Comparison of ENCODE assay signal across 17 mouse cellular contexts in the genomic region with DNA sequence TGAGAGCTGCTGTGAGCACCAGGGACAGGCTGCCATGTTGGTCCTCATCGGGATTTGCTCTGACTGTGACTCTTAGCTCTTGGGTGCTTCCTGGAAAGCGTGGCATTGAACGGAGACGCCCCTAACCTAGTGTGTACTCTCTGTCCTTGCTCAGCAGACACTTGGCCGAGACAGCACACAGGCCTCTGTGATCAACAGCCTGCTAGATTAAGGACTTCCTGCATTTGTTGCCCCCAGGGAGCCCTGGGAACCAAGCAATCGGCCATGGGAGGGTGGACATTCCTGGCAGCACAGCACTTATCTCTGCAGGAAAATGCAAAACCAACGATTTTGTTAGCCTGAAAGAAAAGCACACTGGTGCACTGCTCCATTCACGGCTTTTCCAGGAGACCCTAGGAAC. TPM values are rescaled to one million over a fixed set of nuclear protein-coding genes. Genes with fewer than 3 reads are reported as not detected.
A peak's percentile ranks its signal among the peaks of the same experiment; 100 is the strongest.
DNase-seq lines count a peak whose midpoint lies in the region; ATAC-seq lines count a peak whose summit lies in the region.
"Had no signal": no experiment of that assay in that cellular context is flagged by ENCODE, and none has a peak within 500 bp of the region (broad histone marks: within the 10 kb centered on the region; RNA-seq: fewer than 3 reads in every experiment).

No protein-coding gene starts in this region.

- peak; percentile 30 for DNase-seq in adrenal gland, postnatal 10 days
- no peak for DNase-seq in adrenal gland, adult (ENCODE audit: inconsistent age in 2 of 2, low spot score in 1 of 2)
- no peak for DNase-seq in limb, embryonic 10.5 days (ENCODE audit: low spot score)
- peak; percentile 13 to 35 for DNase-seq in heart, adult 18-20 months
- peak; percentile 42 to 47 for DNase-seq in heart, postnatal 10 days
- no peak for DNase-seq in cerebellum, postnatal 25 days
- DNase-seq: kidney, adult 2 months; liver, embryonic 13.5 days; thymus, adult 2 months had no signal

- intact Hi-C loops in heart, postnatal 10 days (cut with DNase I): no loop called here

- 0 out of 2 replicates have a peak overlapping the region, but pooled peaks have one; percentile 13 for H3K9ac ChIP-seq in limb, embryonic 13.5 days
- H3K9ac ChIP-seq: liver, embryonic 13.5 days had no signal

- no peaks in the 10 kb centered on the region for H3K9me3 ChIP-seq in limb, embryonic 13.5 days
- no peaks in the 10 kb centered on the region for H3K9me3 ChIP-seq in limb, embryonic 10.5 days (replicated peaks)
- H3K9me3 ChIP-seq: embryonic facial prominence, embryonic 10.5 days; liver, embryonic 13.5 days had no signal

- H3K4me2 ChIP-seq in limb, embryonic 13.5 days (replicated peaks): no peak overlapping the region
- H3K4me2 ChIP-seq: liver, embryonic 13.5 days had no signal

- ATAC-seq in limb, embryonic 13.5 days (ENCODE audit: low FRiP score, low read depth): no peak
- ATAC-seq in erythroblast, adult 5-6 weeks (replicated peaks; ENCODE audit: low FRiP score, poor library complexity, severe bottlenecking): no peak
- ATAC-seq: hindbrain, postnatal 0 days had no signal

- H3K27me3 ChIP-seq in limb, embryonic 13.5 days: 0 out of 2 replicates have a peak, but pooled peaks cover 4% of the 10 kb centered on the region
- H3K27me3 ChIP-seq in limb, embryonic 10.5 days (ENCODE audit: low read depth, poor library complexity, severe bottlenecking): no peaks in the 10 kb centered on the region
- H3K27me3 ChIP-seq: liver, embryonic 13.5 days had no signal

- H3K4me3 ChIP-seq in limb, embryonic 13.5 days: no peak overlapping the region
- no peak overlapping the region for H3K4me3 ChIP-seq in limb, embryonic 10.5 days
- H3K4me3 ChIP-seq: embryonic facial prominence, embryonic 10.5 days; liver, embryonic 13.5 days had no signal

- H3K27ac ChIP-seq in limb, embryonic 13.5 days: no peak overlapping the region
- H3K27ac ChIP-seq in limb, embryonic 10.5 days: no peak overlapping the region
- H3K27ac ChIP-seq: embryonic facial prominence, embryonic 10.5 days; hindbrain, postnatal 0 days; liver, embryonic 13.5 days had no signal

- WGBS in limb, embryonic 13.5 days: 47% methylated on average over 8 of the region's 8 CpGs
- 62% methylated on average over 8 of the region's 8 CpGs for WGBS in limb, embryonic 10.5 days

- no peaks in the 10 kb centered on the region for H3K36me3 ChIP-seq in limb, embryonic 13.5 days
- H3K36me3 ChIP-seq in limb, embryonic 10.5 days: no peaks in the 10 kb centered on the region
- H3K36me3 ChIP-seq: embryonic facial prominence, embryonic 10.5 days; liver, embryonic 13.5 days had no signal

- H3K4me1 ChIP-seq in limb, embryonic 13.5 days: peaks cover 3% of the 10 kb centered on the region; the same call in 1 of the 2 replicates
- H3K4me1 ChIP-seq in limb, embryonic 10.5 days: peaks cover 5% of the 10 kb centered on the region; the same call in 1 of the 2 replicates
- H3K4me1 ChIP-seq: liver, embryonic 13.5 days had no signal

RNA-seq across cellular contexts. Expression of gene Pgbd5, which starts 18.0 kb away (rescaled TPM):
- 1 to 10 TPM; 4.4 to 6.8 TPM for total RNA-seq in adrenal gland, postnatal 10 days (2021)
- polyA plus RNA-seq in limb, embryonic 13.5 days (2015; fragmentation: Nextera tagmentation; extraction: Ambion mirVana): 2.4 and 3.0 TPM in 2 replicates
- polyA plus RNA-seq in limb, embryonic 10.5 days (2016; fragmentation: Nextera tagmentation; extraction: Ambion mirVana): 0.20 and 0.35 TPM in 2 replicates
- total RNA-seq in heart, adult 18-20 months (2021): under 1 TPM; 0.49 to 0.72 TPM
- 1 to 10 TPM; 2.5 to 3.9 TPM for total RNA-seq in heart, postnatal 10 days (2021)
- not detected in 2 replicates for total RNA-seq in erythroblast, adult 5-6 weeks (2015; ENCODE audit: low replicate concordance)
- not detected in 2 replicates for total RNA-seq in erythroblast, adult 5-6 weeks (2017; ENCODE audit: low replicate concordance)
- total RNA-seq: granulocyte monocyte progenitor cell, adult 5-6 weeks; megakaryocyte-erythroid progenitor cell, adult 5-6 weeks; monocyte, adult 5-6 weeks; neutrophil, adult 5-6 weeks had no signal

Comparison
In these comparisons a context has a peak if more than half of its experiments do, and no peak if none do; other contexts are left out.
1. DNase-seq: peak in adrenal gland, postnatal 10 days (single experiment), heart, adult 18-20 months (2 of 2) and heart, postnatal 10 days (2 of 2); none in adrenal gland, adult (0 of 2), limb, embryonic 10.5 days (single experiment) and cerebellum, postnatal 25 days (0 of 2).